Mouse (Mus musculus) neural tube, embryonic 14.5 days (tissue): ENCODE data around the gene Ccdc63. TPM values are rescaled to one million over a fixed set of nuclear protein-coding genes. Genes with fewer than 3 reads are reported as not detected.
A peak's percentile ranks its signal among the peaks of the same experiment; 100 is the strongest.

Experiments
- ATAC-seq: fragments of 200-750 bp; cut with Nextera tagmentation; 2 replicates; pipeline ENCODE4 v1.8.0; 2017; ENCODE audit warnings: low read depth, mild to moderate bottlenecking, moderate TSS enrichment, moderate library complexity
- H3K27ac ChIP-seq: fragments of 300-500 bp; sonication (generic); 2 replicates; pipeline ENCODE4 v1.5.1; 2014; ENCODE audit warnings: low read depth, mild to moderate bottlenecking, control low read depth, low read length, moderate library complexity, mixed read lengths
- H3K27me3 ChIP-seq: fragments of 300-500 bp; sonication (generic); 2 replicates; pipeline ENCODE4 v1.6.1; 2014; ENCODE audit warnings: low read length; ENCODE audit not compliant: control insufficient read depth, insufficient read depth
- H3K36me3 ChIP-seq: fragments of 300-500 bp; sonication (generic); 2 replicates; pipeline ENCODE4 v1.6.1; 2014; ENCODE audit warnings: low read length, mixed read lengths; ENCODE audit not compliant: control insufficient read depth, insufficient read depth
- H3K4me1 ChIP-seq: fragments of 300-500 bp; sonication (generic); 2 replicates; pipeline ENCODE4 v1.6.1; 2014; ENCODE audit warnings: low read length; ENCODE audit not compliant: control insufficient read depth, insufficient read depth
- H3K4me2 ChIP-seq: fragments of 300-500 bp; sonication (generic); 2 replicates; pipeline ENCODE4 v1.6.1; 2014; ENCODE audit warnings: mild to moderate bottlenecking, low read depth, low read length, control low read depth
- H3K4me3 ChIP-seq: fragments of 300-500 bp; sonication (generic); 2 replicates; pipeline ENCODE4 v1.5.1; 2014; ENCODE audit warnings: low read depth, low read length, control low read depth, mixed read lengths
- H3K9ac ChIP-seq: fragments of 300-500 bp; sonication (generic); replicated peaks from 2 replicates; pipeline ENCODE4 v1.6.1; 2014; ENCODE audit warnings: low read depth, mild to moderate bottlenecking, control low read depth, low read length, mixed read lengths
- H3K9me3 ChIP-seq: fragments of 300-500 bp; sonication (generic); 2 replicates; pipeline ENCODE4 v1.6.1; 2016; ENCODE audit warnings: low read length; ENCODE audit not compliant: control insufficient read depth
- WGBS: fragments of 180-500 bp; shearing (Covaris S2); extraction: QIAGEN DNeasy Blood & Tissue Kit; methylation state at CpG from one replicate; pipeline ENCODE4 v1.1.7; 2014; 5-methylcytosine and 5-hydroxymethylcytosine counted together
- polyA plus RNA-seq: library from polyadenylated mRNA; unstranded; fragments of >200 nt; fragmentation: Nextera tagmentation; extraction: Ambion mirVana; gene quantifications from 2 replicates; pipeline ENCODE4 v1.2.1, GENCODE M21; 2014

The Ccdc63 gene
- polyA plus RNA-seq, 1 experiment from 2014 or later, result 0.13 TPM

GRCm38 (mm10) chr5:122104981-122105380 is 35.6 kb downstream of the Ccdc63 start:
- no peak for ATAC-seq
- H3K4me1 ChIP-seq, result no peaks in the 10 kb centered on the region
- H3K4me3 ChIP-seq, result no peak overlapping the region
- no peaks in the 10 kb centered on the region for H3K9me3 ChIP-seq
- 91% methylated on average over 9 of the region's 9 CpGs for WGBS
- H3K9ac ChIP-seq, result no peak overlapping the region
- no peaks in the 10 kb centered on the region for H3K36me3 ChIP-seq
- H3K4me2 ChIP-seq, result no peak overlapping the region
- no peaks in the 10 kb centered on the region for H3K27me3 ChIP-seq
- no peak overlapping the region for H3K27ac ChIP-seq

GRCm38 (mm10) chr5:122104201-122104600 is 36.4 kb downstream of the Ccdc63 start:
- Histone ChIP-seq H3K4me3 (no peak overlapping the region), H3K27ac (no peak overlapping the region), H3K4me1 (no peaks in the 10 kb centered on the region), H3K9me3 (no peaks in the 10 kb centered on the region), H3K4me2 (no peak overlapping the region), H3K9ac (no peak overlapping the region), H3K36me3 (no peaks in the 10 kb centered on the region), H3K27me3 (no peaks in the 10 kb centered on the region)
- WGBS, result 18% methylated on average over 2 of the region's 2 CpGs
- ATAC-seq, result no peak

- no peaks in the 10 kb centered on the region for H3K36me3 ChIP-seq
- H3K27ac ChIP-seq, result no peak overlapping the region
- H3K27me3 ChIP-seq, result no peaks in the 10 kb centered on the region
- no peaks in the 10 kb centered on the region for H3K9me3 ChIP-seq
- no peaks in the 10 kb centered on the region for H3K4me1 ChIP-seq
- no peak overlapping the region for H3K4me2 ChIP-seq
- WGBS, result 34% methylated on average over 12 of the region's 12 CpGs
- ATAC-seq, result no peak
- H3K4me3 ChIP-seq, result no peak overlapping the region
- no peak overlapping the region for H3K9ac ChIP-seq
These were observed 37.5 kb downstream of the Ccdc63 start for GRCm38 (mm10) chr5:122103075-122103474.

GRCm38 (mm10) chr5:122102476-122103050 is 38.1 kb downstream of the Ccdc63 start:
- Histone ChIP-seq H3K4me3 (no peak overlapping the region), H3K27ac (no peak overlapping the region), H3K9ac (0 out of 2 replicates have a peak overlapping the region, but pooled peaks have one; percentile 7), H3K9me3 (no peaks in the 10 kb centered on the region), H3K4me1 (no peaks in the 10 kb centered on the region), H3K36me3 (no peaks in the 10 kb centered on the region), H3K27me3 (no peaks in the 10 kb centered on the region), H3K4me2 (no peak overlapping the region)
- 33% methylated on average over 7 of the region's 7 CpGs for WGBS
- no peak for ATAC-seq

GRCm38 (mm10) chr5:122094439-122094838 is 46.2 kb downstream of the Ccdc63 start:
- H3K9me3 ChIP-seq, result no peaks in the 10 kb centered on the region
- no peak overlapping the region for H3K27ac ChIP-seq
- H3K4me1 ChIP-seq, result no peaks in the 10 kb centered on the region
- no peak overlapping the region for H3K4me3 ChIP-seq
- 91% methylated on average over 10 of the region's 10 CpGs for WGBS
- H3K9ac ChIP-seq, result no peak overlapping the region
- no peak for ATAC-seq
- H3K4me2 ChIP-seq, result no peak overlapping the region
- H3K36me3 ChIP-seq, result no peaks in the 10 kb centered on the region
- H3K27me3 ChIP-seq, result no peaks in the 10 kb centered on the region

GRCm38 (mm10) chr5:122093734-122094133 is 46.9 kb downstream of the Ccdc63 start:
- no peaks in the 10 kb centered on the region for H3K27me3 ChIP-seq

GRCm38 (mm10) chr5:122092794-122093193 is 47.8 kb downstream of the Ccdc63 start:
- WGBS, result 32% methylated on average over 11 of the region's 11 CpGs
- H3K9ac ChIP-seq, result no peak overlapping the region
- H3K27me3 ChIP-seq, result no peaks in the 10 kb centered on the region
- no peak overlapping the region for H3K27ac ChIP-seq
- ATAC-seq, result no peak
- H3K4me2 ChIP-seq, result no peak overlapping the region
- no peak overlapping the region for H3K4me3 ChIP-seq
- no peaks in the 10 kb centered on the region for H3K36me3 ChIP-seq
- no peaks in the 10 kb centered on the region for H3K4me1 ChIP-seq
- no peaks in the 10 kb centered on the region for H3K9me3 ChIP-seq

More at GRCm38 (mm10) chr5:122093734-122094133, 46.9 kb downstream of the Ccdc63 start:
- Histone ChIP-seq H3K4me1 (no peaks in the 10 kb centered on the region), H3K4me2 (no peak overlapping the region), H3K9me3 (no peaks in the 10 kb centered on the region), H3K9ac (no peak overlapping the region), H3K36me3 (no peaks in the 10 kb centered on the region), H3K27ac (no peak overlapping the region), H3K4me3 (no peak overlapping the region)
- 90% methylated on average over 14 of the region's 14 CpGs for WGBS
- no peak for ATAC-seq

GRCm38 (mm10) chr5:122091070-122091469 is 49.6 kb downstream of the Ccdc63 start:
- Histone ChIP-seq H3K9ac (no peak overlapping the region), H3K4me1 (no peaks in the 10 kb centered on the region), H3K9me3 (no peaks in the 10 kb centered on the region), H3K36me3 (no peaks in the 10 kb centered on the region), H3K4me3 (no peak overlapping the region), H3K27ac (no peak overlapping the region), H3K27me3 (no peaks in the 10 kb centered on the region), H3K4me2 (no peak overlapping the region)
- 15% methylated on average over 15 of the region's 15 CpGs for WGBS
- peak; percentile 51; the same call in 1 of the 2 replicates for ATAC-seq

- no peaks in the 10 kb centered on the region for H3K27me3 ChIP-seq
- no peak overlapping the region for H3K4me2 ChIP-seq
- H3K9me3 ChIP-seq, result no peaks in the 10 kb centered on the region
- ATAC-seq, result no peak
- no peaks in the 10 kb centered on the region for H3K36me3 ChIP-seq
- no peak overlapping the region for H3K27ac ChIP-seq
- H3K9ac ChIP-seq, result no peak overlapping the region
- no peaks in the 10 kb centered on the region for H3K4me1 ChIP-seq
- 82% methylated on average over 8 of the region's 8 CpGs for WGBS
- no peak overlapping the region for H3K4me3 ChIP-seq
These were observed 51.0 kb downstream of the Ccdc63 start for GRCm38 (mm10) chr5:122089664-122090063.
